13 mouse cellular contexts compared by ENCODE assay signal in genomic region chr7:130796786-130797185, GRCm38 (mm10). TPM values are rescaled to one million over a fixed set of nuclear protein-coding genes. Genes with fewer than 3 reads are reported as not detected.
DNase-seq lines count a peak whose midpoint lies in the region; ATAC-seq and TF ChIP-seq lines count a peak whose summit lies in the region.
"Had no signal": no experiment of that assay in that cellular context is flagged by ENCODE, and none has a peak within 500 bp of the region (broad histone marks: within the 10 kb centered on the region; RNA-seq: fewer than 3 reads in every experiment).

No protein-coding gene starts in this region.

- 51% methylated on average over 8 of the region's 8 CpGs for WGBS in liver, embryonic 14.5 days (ENCODE audit: insufficient replicate concordance)
- 52% methylated on average over 8 of the region's 8 CpGs for WGBS in liver, embryonic 12.5 days (ENCODE audit: insufficient replicate concordance)
- WGBS in midbrain, embryonic 10.5 days: 61% methylated on average over 8 of the region's 8 CpGs

- no peaks in the 10 kb centered on the region for H3K9me3 ChIP-seq in liver, embryonic 14.5 days (ENCODE audit: control insufficient read depth, low read length)
- H3K9me3 ChIP-seq in liver, embryonic 12.5 days (replicated peaks): no peaks in the 10 kb centered on the region
- no peaks in the 10 kb centered on the region for H3K9me3 ChIP-seq in E14TG2a.4 (ENCODE audit: low read length)
- H3K9me3 ChIP-seq in midbrain, embryonic 10.5 days (replicated peaks): no peaks in the 10 kb centered on the region
- H3K9me3 ChIP-seq: embryonic facial prominence, embryonic 12.5 days had no signal

- DNase-seq in liver, embryonic 14.5 days (ENCODE audit: low read depth in 3 of 3, low spot score in 3 of 3): no peak
- peak; percentile 18 for DNase-seq in brain, adult 2 months (ENCODE audit: low read depth, low spot score)
- DNase-seq in retina, embryonic 14.5 days (ENCODE audit: low spot score): peak; percentile 17
- DNase-seq in heart, adult 18-20 months: no peak
- no peak for DNase-seq in midbrain, embryonic 10.5 days (ENCODE audit: low spot score)
- no peak for DNase-seq in adrenal gland, adult 2 months
- DNase-seq: kidney, adult 11 months; layer of hippocampus, postnatal 36 days had no signal

- peak; percentile 43 for TF ChIP-seq CTCF in liver, embryonic 14.5 days (IDR thresholded peaks at IDR 0.05; ENCODE audit: low read depth)
- peak; percentile 36 for TF ChIP-seq CTCF in E14TG2a.4 (conservative IDR thresholded peaks at IDR 0.05; ENCODE audit: low read length)

- no peaks in the 10 kb centered on the region for H3K27me3 ChIP-seq in liver, embryonic 14.5 days (ENCODE audit: control insufficient read depth, insufficient read depth, low read length)
- no peaks in the 10 kb centered on the region; the same call in 1 of the 2 replicates for H3K27me3 ChIP-seq in liver, embryonic 12.5 days (replicated peaks)
- H3K27me3 ChIP-seq in E14TG2a.4 (ENCODE audit: insufficient read depth, low read length): 0 out of 2 replicates have a peak, but pooled peaks cover 3% of the 10 kb centered on the region
- no peaks in the 10 kb centered on the region for H3K27me3 ChIP-seq in midbrain, embryonic 10.5 days (ENCODE audit: low read depth, poor library complexity, severe bottlenecking)
- H3K27me3 ChIP-seq: embryonic facial prominence, embryonic 12.5 days; Patski had no signal

- H3K9ac ChIP-seq in liver, embryonic 14.5 days (replicated peaks): no peak overlapping the region
- H3K9ac ChIP-seq in liver, embryonic 12.5 days: no peak overlapping the region
- H3K9ac ChIP-seq: embryonic facial prominence, embryonic 12.5 days had no signal

- H3K4me2 ChIP-seq in liver, embryonic 14.5 days (ENCODE audit: low read depth): no peak overlapping the region
- H3K4me2 ChIP-seq in liver, embryonic 12.5 days: no peak overlapping the region
- H3K4me2 ChIP-seq: embryonic facial prominence, embryonic 12.5 days; heart, embryonic 11.5 days had no signal

- H3K4me1 ChIP-seq in liver, embryonic 14.5 days (replicated peaks; ENCODE audit: control insufficient read depth in 2 of 2, insufficient read depth in 2 of 2, low read length in 1 of 2): peaks cover 0 to 8% of the 10 kb centered on the region in 2 experiments; a peak in 2 of 4 replicates
- peaks cover 4% of the 10 kb centered on the region; the same call in 1 of the 2 replicates for H3K4me1 ChIP-seq in liver, embryonic 12.5 days
- peaks cover 22% of the 10 kb centered on the region for H3K4me1 ChIP-seq in E14TG2a.4 (replicated peaks; ENCODE audit: low read depth, low read length)
- no peaks in the 10 kb centered on the region for H3K4me1 ChIP-seq in midbrain, embryonic 10.5 days

- no peaks in the 10 kb centered on the region for H3K36me3 ChIP-seq in liver, embryonic 14.5 days (replicated peaks; ENCODE audit: control insufficient read depth, insufficient read depth, low read depth)
- H3K36me3 ChIP-seq in liver, embryonic 12.5 days: no peaks in the 10 kb centered on the region
- H3K36me3 ChIP-seq in E14TG2a.4 (ENCODE audit: insufficient read depth, low read length): no peaks in the 10 kb centered on the region
- no peaks in the 10 kb centered on the region for H3K36me3 ChIP-seq in midbrain, embryonic 10.5 days
- H3K36me3 ChIP-seq: embryonic facial prominence, embryonic 12.5 days had no signal

- TF ChIP-seq EP300 in liver, embryonic 14.5 days (IDR thresholded peaks at IDR 0.05; ENCODE audit: low read depth): no peak

- ATAC-seq in liver, embryonic 14.5 days (ENCODE audit: insufficient read depth): no peak
- ATAC-seq in liver, embryonic 12.5 days: no peak
- ATAC-seq: Patski had no signal

- H3K4me3 ChIP-seq in liver, embryonic 14.5 days (ENCODE audit: insufficient read depth in 1 of 2, low read depth in 2 of 2, low read length in 2 of 2): no peak overlapping the region
- H3K4me3 ChIP-seq in liver, embryonic 12.5 days: no peak overlapping the region
- H3K4me3 ChIP-seq in E14TG2a.4 (replicated peaks; ENCODE audit: low read length): peak overlapping the region; percentile 32; the same call in 1 of the 2 replicates
- H3K4me3 ChIP-seq in midbrain, embryonic 10.5 days: no peak overlapping the region
- H3K4me3 ChIP-seq: embryonic facial prominence, embryonic 12.5 days had no signal

- no peak overlapping the region for H3K27ac ChIP-seq in liver, embryonic 14.5 days
- no peak overlapping the region for H3K27ac ChIP-seq in liver, embryonic 12.5 days
- no peak overlapping the region for H3K27ac ChIP-seq in midbrain, embryonic 10.5 days (replicated peaks)
- H3K27ac ChIP-seq: embryonic facial prominence, embryonic 12.5 days had no signal

RNA-seq across cellular contexts. Expression of gene Btbd16, which starts 22.9 kb away (rescaled TPM):
- polyA plus RNA-seq in liver, embryonic 14.5 days (2012; rRNA removed): 0.02 TPM in 1 of 2 replicates, not detected in the other
- 0.05 TPM in 1 of 2 replicates, not detected in the other for polyA plus RNA-seq in liver, embryonic 14.5 days (2014; fragmentation: Nextera tagmentation; extraction: Ambion mirVana)
- not detected in 2 replicates for polyA plus RNA-seq in liver, embryonic 12.5 days (2016; fragmentation: Nextera tagmentation; extraction: Ambion mirVana)
- total RNA-seq in heart, adult 18-20 months (2021): under 1 TPM in 1 of 2 experiments, not detected in 1; 0.36 TPM
- polyA plus RNA-seq in midbrain, embryonic 10.5 days (2016; fragmentation: Nextera tagmentation; extraction: Ambion mirVana): not detected in 2 replicates
- not detected for total RNA-seq in adrenal gland, adult 2 months (2021)
- not detected in 2 replicates for polyA plus RNA-seq in adrenal gland, adult 2 months (2012; rRNA removed)
- polyA plus RNA-seq: heart, embryonic 11.5 days had no signal

Comparison
In these comparisons a context has a peak if more than half of its experiments do, and no peak if none do; other contexts are left out.
1. DNase-seq: peak in brain, adult 2 months (single experiment) and retina, embryonic 14.5 days (single experiment); none in liver, embryonic 14.5 days (0 of 3), heart, adult 18-20 months (0 of 2), midbrain, embryonic 10.5 days (single experiment) and adrenal gland, adult 2 months (single experiment).